Mouse (Mus musculus) gastrocnemius, postnatal 25 days (tissue): Measurements from ENCODE around the gene Ankrd44. TPM values are rescaled to one million over a fixed set of nuclear protein-coding genes. Genes with fewer than 3 reads are reported as not detected.

Experiments
- DNase-seq: peaks from one replicate; pipeline ENCODE4 v3.0.0; 2022
- total RNA-seq, 2 experiments: library from RNA; stranded (reverse); gene quantifications; 1 replicate in 1 of 2; 2 replicates in 1 of 2; pipeline ENCODE4 v1.2.3; 2021

Gene Ankrd44
- total RNA-seq, 2 experiments from 2014 or later: 5.3 to 5.5 TPM

DNA sequence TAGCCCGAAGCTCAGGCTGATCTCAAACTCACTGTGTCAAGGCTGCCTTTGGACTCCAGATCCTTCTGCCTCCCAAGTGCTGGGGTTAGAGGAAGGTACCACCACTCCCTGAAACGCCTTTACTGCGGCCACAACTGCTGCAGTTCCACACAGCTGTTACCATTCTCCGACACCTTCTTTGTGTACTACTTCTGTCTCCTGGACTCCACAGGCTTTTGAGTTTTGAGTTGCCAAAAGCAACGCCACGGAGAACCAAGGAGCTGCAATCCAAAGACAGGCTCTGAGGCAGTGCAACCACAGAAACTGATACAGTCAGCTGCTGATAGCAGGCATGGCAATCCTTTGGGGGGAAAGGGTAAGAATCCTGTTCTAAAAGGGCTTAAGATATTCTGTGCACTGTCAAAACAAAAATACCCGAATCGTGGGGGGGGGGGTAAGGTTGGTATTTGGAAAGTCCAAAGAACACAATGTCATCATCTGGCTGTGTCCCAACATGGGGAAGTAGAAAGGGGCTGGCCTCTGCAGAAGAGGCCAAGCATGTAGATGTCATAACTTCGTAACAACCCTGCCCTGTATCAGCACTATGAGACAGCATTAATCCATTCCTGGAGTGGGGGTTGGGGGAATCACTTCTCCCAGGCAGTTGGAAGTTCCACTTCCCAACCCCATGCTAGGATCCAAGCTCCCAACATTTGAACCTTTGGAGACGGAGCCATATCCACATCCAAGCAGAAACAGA is 116.2 kb downstream of the Ankrd44 start:
- DNase-seq: no peak

DNA sequence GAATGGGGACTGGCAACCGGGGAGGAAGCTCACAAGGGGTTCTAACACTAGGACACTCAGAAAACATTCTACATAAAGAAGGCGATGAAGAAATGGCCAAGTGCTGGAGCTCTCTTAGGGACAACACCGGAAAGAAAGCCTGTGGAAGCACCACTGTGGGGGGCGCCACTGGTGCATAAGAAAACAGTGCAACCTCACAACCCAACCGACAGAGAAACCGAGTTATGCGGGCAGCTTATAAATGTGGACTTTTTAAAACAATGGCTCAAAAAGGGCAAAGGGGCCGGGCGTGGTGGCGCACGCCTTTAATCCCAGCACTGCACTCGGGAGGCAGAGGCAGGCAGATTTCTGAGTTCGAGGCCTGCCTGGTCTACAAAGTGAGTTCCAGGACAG is 117.1 kb downstream of the Ankrd44 start:
- no peak for DNase-seq

DNA sequence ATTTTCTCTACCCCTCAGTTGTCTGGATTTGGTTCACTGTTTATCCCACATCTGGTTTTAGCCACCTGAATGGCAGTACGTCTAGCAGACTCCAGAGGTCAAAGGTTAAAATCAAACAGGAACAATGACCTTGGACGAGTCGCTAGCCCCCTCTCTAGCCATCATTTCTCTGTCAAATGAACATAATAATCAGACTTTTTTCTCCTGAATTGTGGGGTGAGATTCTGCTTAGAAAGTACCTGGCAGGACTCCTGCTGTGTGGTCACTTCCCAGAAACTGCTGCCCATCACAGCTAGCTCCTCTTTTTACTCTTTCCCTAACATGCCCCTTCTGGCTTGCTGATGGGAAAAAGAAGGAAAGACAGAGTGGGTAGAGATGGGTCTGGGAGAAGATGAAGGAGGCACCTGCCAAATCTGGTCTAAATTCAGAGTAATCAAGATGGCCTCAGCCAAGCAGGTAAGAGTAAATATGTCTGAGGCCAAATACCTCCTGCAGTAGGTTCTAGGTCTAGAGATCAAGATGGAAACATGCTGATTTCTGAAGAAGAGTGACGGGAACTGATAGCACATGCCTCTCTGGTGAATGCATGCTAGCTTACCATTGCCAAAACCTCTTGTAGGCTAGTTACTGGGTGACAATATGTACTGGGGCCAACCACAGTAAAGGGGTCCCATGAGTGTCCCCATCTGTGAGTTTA is 117.6 kb downstream of the Ankrd44 start:
- DNase-seq: no peak

DNA sequence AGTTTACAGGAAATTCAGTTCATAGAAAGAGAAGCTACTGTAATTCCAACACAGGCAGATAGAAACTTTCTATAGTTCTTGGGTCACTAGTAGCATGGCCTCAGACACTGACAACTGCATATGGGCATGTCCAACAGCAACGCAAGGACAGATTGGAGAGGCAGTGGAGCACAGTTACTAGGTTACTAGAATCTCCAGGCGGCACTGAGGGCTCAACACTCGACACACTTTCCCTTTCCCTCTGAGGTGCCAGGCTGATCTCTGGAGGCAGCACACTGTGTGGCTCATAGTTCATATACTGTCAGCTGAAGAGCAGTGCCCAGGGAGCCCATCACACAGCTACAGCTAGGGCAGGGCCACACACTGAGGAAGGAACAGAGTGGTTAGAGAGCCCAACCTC is 118.4 kb downstream of the Ankrd44 start:
- DNase-seq: no peak

DNA sequence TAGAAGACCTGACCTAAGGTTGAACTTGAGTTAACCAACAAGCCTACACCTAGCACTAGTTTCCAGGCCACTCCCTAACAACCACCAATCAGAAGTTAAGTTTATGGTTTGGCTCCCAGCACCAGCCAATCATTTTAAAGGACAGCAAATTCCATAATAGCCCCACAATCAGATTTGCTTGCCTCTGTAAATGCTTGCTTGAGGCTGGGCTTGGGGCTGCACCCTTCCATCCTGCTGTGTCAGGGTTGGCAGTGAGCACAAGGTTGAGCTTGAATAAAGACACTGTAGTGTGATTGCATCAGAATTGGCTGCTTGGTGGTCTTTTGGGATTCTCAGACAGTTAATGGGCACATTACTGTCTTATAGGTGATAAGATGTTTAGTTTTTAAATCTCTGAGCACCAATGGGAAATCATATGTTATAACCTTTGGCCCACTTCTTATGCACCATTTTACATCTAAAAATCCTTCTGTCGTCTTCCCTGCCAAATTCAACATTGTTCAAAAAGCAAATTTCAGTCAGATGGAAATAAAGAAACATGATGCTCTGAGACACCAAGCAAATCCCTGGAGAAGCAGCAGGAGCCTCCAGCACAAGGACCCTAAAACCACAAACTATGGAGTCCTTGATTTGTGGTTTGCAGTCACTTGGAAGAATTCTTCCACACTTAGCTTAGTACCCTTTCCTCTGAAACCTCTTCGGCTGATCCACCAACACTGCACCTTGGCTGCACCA is 119.9 kb downstream of the Ankrd44 start:
- DNase-seq: no peak

DNA sequence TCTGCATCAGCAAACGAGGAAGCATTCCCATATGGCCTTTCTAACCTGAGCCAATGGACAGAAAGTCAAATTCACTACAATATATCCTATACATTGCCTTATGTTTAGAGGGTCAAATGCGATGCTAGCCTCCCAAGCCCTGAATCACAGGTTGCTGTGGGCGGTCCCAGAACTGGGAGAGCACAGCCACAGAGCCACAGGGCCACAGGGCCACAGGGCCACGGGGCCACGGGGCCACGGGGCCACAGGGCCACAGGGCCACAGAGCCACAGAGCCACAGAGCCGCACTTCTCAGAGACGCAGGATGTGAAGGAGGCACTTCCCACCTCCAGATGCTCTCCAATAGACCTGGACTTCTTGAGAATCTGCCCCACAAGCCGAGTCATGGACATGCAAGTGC is 121.8 kb downstream of the Ankrd44 start:
- no peak for DNase-seq

DNA sequence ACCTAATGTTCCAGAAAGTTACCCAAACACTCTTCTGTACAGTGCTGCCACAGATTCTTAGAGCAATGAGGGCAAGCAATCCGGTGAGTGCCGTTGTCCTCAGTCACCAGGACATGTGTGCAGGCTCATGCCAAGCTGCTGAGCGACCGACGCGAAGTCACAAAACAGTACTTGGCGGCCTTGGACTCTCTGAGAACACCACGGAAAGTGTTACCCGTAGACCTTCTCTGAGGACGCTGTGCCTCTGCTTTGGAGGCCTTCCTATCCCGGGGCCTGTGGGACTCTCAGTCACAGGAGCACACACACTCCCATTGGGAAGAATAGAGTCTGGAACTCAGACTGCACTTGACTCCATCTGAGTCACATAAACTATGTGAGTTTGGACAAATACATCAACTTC is 123.5 kb downstream of the Ankrd44 start:
- DNase-seq: peak; percentile 10

DNA sequence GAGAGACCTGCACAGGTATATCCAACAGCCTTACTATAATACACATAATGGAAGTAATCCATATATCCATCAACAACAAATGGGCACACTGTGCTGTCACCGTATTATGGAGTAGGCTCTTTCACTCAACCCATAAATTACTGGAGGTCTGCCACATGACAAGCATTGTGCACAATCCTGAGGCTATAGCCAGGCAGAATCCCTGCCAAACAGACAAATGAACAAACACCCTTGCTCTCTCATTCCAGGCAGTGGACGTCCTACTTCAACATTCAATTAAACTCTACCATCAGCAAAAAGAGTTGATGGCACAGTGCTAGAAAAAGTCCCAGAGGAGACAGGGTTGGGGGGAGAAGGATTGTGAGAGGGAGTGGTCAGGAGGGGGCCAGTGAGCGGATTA is 124.9 kb downstream of the Ankrd44 start:
- no peak for DNase-seq

DNA sequence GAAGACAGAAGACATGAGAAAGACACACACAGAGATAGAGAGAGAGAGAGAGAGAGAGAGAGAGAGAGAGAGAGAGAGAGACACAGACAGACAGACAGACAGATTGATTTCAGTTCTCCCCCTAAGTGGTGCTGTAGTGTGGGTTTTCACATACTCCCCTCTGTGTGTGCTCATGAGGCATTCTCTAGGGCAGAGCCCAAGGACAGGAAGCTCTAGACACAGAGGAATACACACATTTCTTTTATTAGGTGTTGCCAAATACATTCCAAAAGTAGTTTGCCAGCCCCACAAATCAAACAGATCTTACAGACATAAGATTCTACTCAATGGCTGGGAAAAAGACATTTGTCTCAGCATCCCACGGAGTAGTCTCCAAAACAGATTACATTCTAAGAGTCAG is 126.8 kb downstream of the Ankrd44 start:
- DNase-seq: no peak

DNA sequence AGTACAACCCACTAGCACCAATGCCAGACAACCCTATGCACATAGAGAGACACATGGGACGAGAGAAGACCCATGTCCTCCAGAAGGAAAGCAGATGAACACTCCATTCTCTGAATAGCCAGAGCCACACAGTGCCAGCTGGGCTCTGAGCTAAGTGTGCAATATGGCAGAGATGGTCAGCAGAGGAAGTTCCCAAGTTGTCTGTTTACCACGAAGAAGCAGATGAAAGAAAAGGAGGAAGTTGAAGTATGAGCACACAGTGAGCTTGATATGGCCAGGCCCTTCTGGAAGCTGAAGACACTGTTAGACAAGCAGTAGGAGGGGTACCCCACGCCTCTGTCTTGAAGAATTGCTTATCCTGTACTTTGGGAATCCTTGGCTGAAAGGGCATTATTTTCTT is 127.8 kb downstream of the Ankrd44 start:
- no peak for DNase-seq

DNA sequence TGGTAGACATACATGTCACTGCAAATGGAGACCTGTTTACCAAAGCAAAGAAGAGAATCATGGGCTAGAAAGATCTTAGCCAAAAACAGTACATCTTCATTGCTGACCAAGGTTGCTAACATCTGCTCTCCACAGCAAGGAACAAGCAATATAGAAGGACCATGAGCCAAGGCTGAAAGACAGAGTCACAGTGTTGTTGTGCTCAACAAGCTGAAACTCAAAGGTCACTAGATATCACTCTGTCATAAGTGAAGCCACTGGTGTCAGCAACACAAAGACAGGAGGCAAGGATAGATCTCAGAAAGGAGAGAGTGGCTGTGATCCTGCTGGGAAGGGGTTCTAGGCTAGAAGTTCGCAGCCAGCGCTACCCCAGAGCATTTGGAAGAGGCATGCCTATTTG is 131.5 kb downstream of the Ankrd44 start:
- DNase-seq: no peak

DNA sequence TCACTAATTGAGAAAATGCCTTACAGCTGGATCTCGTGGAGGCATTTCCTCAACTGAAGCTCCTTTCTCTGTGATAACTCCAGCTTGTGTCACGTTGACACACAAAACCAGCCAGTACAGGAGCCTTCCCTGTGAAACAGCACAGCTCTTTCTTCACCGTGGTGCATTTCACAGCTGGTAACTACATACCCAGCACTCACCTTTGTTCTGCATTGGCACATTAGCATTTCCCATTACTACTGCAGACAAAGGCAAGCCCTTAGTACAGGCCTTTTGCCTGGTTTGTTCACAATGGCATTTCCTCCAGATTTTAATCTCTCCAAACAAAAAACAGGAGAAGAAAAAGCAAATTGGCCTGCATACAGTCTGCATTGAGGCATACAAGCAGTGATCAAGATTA is 134.8 kb downstream of the Ankrd44 start:
- DNase-seq: peak; percentile 18

DNA sequence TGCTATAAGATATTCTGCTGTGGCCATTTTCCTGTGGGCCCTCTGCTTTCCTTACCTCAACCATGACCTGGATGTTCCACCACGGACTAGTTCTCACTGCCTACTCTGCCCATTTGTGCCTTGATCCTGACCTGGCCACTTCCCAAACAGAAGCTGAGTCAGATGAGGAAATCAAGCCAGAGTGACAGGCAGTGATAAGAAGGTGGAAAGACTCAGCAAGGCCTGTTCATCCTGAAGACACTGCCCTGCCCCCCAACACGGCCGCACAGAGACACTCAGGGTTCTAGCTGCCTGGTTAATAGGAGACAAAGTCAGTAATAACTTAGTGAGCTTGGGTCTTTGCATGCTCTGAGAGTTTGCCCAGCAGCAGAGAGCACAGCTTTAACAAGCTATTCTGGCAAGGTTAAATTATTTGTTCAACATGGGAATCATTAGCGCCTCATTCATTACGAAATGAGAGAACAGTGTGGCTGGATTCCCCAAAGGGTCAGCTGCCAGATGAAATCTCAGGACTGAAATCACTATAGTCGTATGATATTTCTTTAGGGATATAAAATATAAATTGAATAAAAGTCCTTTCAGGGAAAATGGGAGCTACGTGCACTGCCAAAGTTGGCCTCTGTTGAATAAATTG is 136.7 kb downstream of the Ankrd44 start:
- no peak for DNase-seq

DNA sequence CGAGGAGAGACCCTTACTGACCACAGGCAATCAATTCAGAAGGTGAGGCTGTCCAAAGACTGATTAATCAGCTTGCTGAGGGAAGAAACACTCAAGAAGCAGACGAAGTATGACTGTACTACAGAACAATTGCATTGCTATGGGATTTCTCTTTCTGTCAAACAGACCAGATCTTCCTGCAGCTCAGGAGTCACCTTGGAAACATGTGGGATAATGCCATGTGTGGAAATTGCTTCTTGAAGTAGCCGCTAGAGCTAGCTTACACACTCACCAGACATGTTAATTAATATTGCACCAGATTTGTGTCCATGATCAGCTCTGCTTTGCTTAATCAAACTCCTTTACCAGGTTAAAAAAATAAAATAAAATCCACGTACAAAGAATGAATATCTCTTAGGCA is 137.8 kb downstream of the Ankrd44 start:
- DNase-seq: no peak

DNA sequence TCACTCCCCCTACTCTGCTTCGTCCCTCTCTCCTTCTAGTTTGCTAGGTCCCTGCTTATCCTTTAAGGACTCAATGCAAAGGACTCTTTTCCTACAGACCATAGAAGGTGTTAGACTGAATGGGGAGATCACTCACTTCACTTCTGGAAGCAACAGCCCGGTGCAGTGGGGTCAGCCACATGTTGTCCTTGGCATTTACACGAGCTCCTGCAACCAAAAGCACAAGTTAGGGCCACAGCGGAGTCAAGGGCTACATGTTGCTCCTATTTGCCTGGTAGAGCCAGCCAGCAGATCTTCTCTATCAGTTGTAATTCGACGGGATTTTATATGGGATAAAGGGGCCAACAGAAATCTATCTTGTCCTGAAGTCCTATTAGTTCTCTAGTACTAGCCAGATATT is 148.0 kb downstream of the Ankrd44 start:
- DNase-seq: no peak

DNA sequence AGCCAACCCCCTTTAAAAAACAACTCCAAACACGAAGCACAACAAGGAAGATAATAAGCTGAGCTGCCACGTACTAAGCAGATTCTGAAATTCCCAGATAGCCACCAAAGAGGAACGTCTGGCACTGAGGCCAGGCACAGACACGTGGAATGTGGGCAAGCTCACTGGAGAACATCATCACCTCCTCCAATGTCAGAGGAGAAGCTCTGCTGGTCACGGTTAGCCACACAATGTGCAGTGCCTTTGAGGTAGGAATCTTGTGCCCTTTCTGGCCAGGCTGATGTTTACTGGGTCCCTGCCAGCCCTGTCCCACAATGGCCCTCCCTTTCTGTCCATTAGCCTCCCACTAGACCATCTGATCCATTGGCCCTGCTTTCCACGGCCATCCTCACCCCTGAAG is 149.1 kb downstream of the Ankrd44 start:
- DNase-seq: peak; percentile 8

DNA sequence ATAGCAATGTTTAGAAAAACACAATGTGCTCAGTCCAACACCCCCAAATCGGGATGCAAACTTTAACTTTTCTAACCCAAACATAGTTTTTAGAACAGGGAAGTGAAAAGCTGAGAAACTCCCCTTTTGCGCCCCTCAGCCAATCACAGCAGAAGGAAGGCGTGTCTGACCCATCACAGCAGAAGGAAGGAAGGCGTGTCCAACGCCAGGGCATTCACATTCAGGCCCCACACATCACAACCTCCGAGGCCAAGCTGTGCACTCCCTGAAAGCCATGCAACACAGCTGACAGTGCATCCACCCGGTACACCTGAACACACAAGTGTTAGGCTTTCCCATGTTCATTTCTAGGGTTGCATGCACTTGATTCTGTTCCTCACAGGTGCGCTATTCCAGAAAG is 150.1 kb downstream of the Ankrd44 start:
- no peak for DNase-seq

DNA sequence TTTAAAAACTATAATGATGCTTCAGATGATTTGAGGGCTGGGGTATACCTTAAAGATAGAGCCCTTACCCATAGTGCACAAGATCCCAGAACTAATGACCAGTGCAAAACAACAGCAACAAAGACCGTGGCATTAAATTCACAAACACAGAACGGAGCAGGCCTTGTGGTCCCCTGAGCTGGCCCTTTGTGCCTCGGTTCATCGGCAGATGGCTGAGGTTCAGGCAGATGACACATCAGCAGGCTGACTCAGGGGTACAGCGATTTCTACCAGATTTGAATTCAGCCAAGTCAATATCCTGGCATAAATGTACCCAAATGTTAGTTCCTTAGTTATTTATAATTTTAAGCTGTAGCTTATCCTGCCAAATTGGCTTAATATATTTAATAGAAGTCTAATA is 153.3 kb downstream of the Ankrd44 start:
- DNase-seq: no peak

DNA sequence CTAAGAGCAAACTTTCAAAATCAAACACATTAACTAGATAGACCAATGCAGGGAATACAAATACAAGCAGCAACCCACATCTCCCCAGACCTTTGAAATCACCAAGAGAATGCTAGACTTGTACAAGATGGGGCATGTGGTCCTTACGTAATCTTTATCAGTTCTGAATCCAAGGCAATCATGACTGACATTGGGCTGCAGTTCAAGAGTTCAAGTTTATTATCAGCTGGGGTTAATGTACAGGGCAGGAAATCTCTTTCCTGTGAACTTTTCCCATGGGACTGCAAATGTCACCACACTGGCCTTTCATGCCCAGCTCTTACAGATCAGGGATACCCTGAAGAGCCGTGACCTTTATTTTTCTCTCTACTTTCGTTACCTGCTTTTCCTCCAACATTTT is 154.7 kb downstream of the Ankrd44 start:
- DNase-seq: no peak

DNA sequence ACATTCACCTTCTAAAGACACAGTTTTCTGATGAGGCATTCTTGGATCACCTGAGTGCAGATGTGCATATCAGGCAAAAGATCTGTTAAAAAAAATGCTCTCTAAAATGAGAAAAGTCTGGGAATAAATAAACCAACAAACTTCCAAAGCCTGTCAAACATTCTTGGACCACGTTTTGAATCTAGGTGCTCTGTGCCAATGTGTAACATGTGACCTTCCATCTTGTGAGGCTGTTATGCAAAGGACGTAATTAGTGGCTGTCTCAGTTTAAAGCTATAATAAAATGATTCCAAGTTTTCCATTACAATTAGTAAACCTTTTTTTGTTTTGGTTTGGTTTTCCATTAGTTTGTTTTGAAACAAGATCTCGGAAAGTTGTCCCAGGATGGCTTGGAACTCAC is 159.0 kb downstream of the Ankrd44 start:
- no peak for DNase-seq

DNA sequence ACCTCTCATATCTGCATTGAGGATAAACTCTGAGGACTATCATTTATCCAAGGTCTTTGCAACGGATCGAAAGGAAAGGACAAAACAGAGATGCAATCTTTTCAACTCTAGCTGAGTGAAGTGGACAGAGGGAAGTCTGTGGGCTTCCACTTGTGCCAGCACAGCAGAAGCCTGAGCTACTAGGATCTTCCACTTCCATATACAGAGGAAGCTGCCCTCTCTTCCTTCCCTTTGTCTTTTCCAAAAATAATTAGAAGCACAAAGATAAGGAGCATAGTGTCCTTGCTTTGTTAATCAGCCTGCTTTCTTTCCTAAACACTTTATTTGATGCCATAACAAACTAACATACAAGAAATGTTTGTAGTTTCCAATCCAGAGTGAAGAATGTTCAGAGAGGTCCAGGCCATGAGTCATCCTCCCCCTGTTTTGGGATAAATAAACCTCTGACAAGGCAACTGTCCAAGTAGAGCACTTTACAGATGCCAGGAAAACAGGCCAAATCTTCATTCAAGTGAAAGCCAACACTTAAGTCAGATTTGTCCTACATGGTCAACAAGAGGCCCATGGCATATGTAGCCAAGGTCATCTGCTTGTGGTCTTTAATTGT is 160.5 kb downstream of the Ankrd44 start:
- DNase-seq: peak; percentile 12

DNA sequence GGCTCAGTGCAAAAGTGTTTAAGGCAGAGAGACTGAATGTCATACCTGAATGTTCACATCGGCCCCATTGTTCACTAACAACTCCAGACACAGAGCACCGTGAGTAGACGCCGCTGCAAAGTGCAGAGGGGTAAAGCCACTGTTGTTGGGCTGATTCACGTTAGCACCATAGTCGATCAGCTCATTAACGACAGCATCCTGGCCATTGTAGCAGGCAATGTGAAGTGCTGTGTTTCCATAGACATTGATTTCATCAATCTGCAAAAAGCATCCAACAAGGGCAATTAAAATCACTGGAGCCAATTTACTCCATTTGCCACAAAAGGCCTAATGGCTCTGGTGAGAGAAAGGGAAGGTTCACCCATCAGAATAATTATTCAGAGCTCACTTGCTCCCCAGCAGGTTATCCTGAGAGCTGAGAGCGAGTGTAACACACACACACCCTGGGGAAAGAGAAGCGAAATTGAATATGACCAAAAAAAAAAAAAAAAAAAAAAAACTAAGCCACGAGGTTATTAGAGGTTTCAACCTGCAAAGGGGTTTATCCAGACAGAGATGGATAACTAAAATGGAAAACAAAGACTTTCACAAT is 163.9 kb downstream of the Ankrd44 start:
- no peak for DNase-seq
